Mouse (Mus musculus) embryo, embryonic 11 days (tissue): Measurements from ENCODE around the gene Adamtsl4.

Experiments
- DNase-seq: peaks from one replicate; pipeline ENCODE4 v3.0.0-alpha.2; 2015

The Adamtsl4 gene

GRCm38 (mm10) chr3:95687524-95688421, at the start of gene Adamtsl4:
Gene Adamtsl4, minus strand, starts transcription at chr3:95687917.
- peak; percentile 80 for DNase-seq

GRCm38 (mm10) chr3:95735071-95735670, 47.5 kb upstream of the Adamtsl4 start:
- DNase-seq, result no peak

- DNase-seq, result no peak
These were observed 46.5 kb upstream of the Adamtsl4 start for GRCm38 (mm10) chr3:95734092-95734702.

- DNase-seq, result no peak
These were observed 45.2 kb upstream of the Adamtsl4 start for GRCm38 (mm10) chr3:95732744-95733521.

- DNase-seq, result no peak
These were observed 44.6 kb upstream of the Adamtsl4 start for GRCm38 (mm10) chr3:95732297-95732696.

GRCm38 (mm10) chr3:95731802-95732201, 44.1 kb upstream of the Adamtsl4 start:
- DNase-seq, result no peak

- DNase-seq, result peak; percentile 36
These were observed 42.7 kb upstream of the Adamtsl4 start for GRCm38 (mm10) chr3:95730431-95730830.

GRCm38 (mm10) chr3:95728906-95729305, 41.2 kb upstream of the Adamtsl4 start:
- DNase-seq, result no peak

- DNase-seq, result no peak
These were observed 39.1 kb upstream of the Adamtsl4 start for GRCm38 (mm10) chr3:95726696-95727358.

- no peak for DNase-seq
These were observed 38.1 kb upstream of the Adamtsl4 start for GRCm38 (mm10) chr3:95725863-95726262.

GRCm38 (mm10) chr3:95722386-95722785, 34.7 kb upstream of the Adamtsl4 start:
- DNase-seq, result no peak

- no peak for DNase-seq
These were observed 30.4 kb upstream of the Adamtsl4 start for GRCm38 (mm10) chr3:95718153-95718552.

- no peak for DNase-seq
These were observed 28.4 kb upstream of the Adamtsl4 start for GRCm38 (mm10) chr3:95716075-95716474.

GRCm38 (mm10) chr3:95709967-95710366, 22.2 kb upstream of the Adamtsl4 start:
- DNase-seq, result no peak

GRCm38 (mm10) chr3:95709044-95709443, 21.3 kb upstream of the Adamtsl4 start:
- no peak for DNase-seq

- DNase-seq, result no peak
These were observed 19.8 kb upstream of the Adamtsl4 start for GRCm38 (mm10) chr3:95707497-95707896.

- DNase-seq, result no peak
These were observed 18.6 kb upstream of the Adamtsl4 start for GRCm38 (mm10) chr3:95706273-95706672.

- no peak for DNase-seq
These were observed 16.9 kb upstream of the Adamtsl4 start for GRCm38 (mm10) chr3:95704612-95705011.

- no peak for DNase-seq
These were observed 15.6 kb upstream of the Adamtsl4 start for GRCm38 (mm10) chr3:95703276-95703675.

- DNase-seq, result peak; percentile 91
These were observed 14.3 kb upstream of the Adamtsl4 start for GRCm38 (mm10) chr3:95701877-95702540.

GRCm38 (mm10) chr3:95701085-95701484, 13.4 kb upstream of the Adamtsl4 start:
- no peak for DNase-seq

GRCm38 (mm10) chr3:95700233-95700681, 12.5 kb upstream of the Adamtsl4 start:
- DNase-seq, result no peak
